ENCODE assay signal across 8 mouse cellular contexts in the genomic region with DNA sequence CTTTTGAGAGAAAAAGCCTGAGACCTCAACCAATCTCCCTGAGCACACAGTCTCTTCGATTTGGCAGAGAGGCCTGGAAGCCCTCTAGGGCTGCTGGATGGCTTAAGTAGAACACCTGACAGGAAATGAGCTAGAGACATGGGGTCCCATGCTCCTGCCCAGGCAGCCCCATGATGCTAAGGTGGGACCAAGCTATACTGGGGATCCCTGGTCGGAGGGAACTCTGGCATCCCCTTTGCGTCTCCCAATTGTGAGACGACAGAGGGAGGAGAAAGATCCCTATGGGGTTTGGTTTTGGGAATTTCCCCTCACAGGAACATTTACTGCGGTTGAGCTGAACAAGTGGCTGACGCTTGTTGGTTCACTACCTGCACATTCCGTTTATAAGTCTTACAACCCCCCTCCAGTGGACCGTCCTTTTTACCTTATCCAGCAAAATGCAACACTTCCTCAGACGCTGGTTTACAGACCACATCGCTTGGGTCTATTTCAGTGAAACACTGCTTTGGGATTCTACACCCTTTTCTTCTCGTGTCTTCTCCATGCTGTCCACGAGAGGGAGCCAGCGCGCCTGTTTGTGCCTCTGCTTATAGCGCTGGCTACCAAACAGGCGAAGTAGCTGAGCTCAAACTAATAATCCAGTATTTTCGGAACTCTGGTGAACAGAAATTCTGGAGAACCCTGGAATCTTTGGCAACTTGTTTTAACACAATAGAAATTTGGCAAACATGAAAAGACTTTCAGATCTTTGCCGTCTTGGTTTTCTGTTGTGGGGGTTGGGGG.
DNase-seq lines count a peak whose midpoint lies in the region; ATAC-seq and TF ChIP-seq lines count a peak whose summit lies in the region.

No protein-coding gene starts in this region.

- peak; percentile 95 for TF ChIP-seq CTCF in liver, adult 2 months (IDR thresholded peaks at IDR 0.05; ENCODE audit: low read depth, low read length)

- no peak overlapping the region for H3K4me3 ChIP-seq in liver, adult 2 months (ENCODE audit: insufficient read depth, low read depth, low read length)
- H3K4me3 ChIP-seq in neural tube, embryonic 11.5 days (ENCODE audit: low read depth, low read length) = no peak overlapping the region

- no peaks in the 10 kb centered on the region for H3K36me3 ChIP-seq in liver, adult 2 months (ENCODE audit: control insufficient read depth, insufficient read depth, low read length)
- H3K36me3 ChIP-seq in neural tube, embryonic 11.5 days (ENCODE audit: control insufficient read depth, insufficient read depth, low read length) = no peaks in the 10 kb centered on the region

- no peak overlapping the region for H3K9ac ChIP-seq in liver, adult 2 months (ENCODE audit: low read depth, low read length)
- no peak overlapping the region for H3K9ac ChIP-seq in neural tube, embryonic 11.5 days (ENCODE audit: low read length)

- 18% methylated on average over 18 of the region's 18 CpGs for WGBS in liver, adult 2 months
- WGBS in neural tube, embryonic 11.5 days = 21% methylated on average over 18 of the region's 18 CpGs

- H3K27ac ChIP-seq in liver, adult 2 months (replicated peaks; ENCODE audit: insufficient read depth, low read depth, low read length) = no peak overlapping the region
- H3K27ac ChIP-seq in neural tube, embryonic 11.5 days (ENCODE audit: low read depth, low read length) = no peak overlapping the region

- H3K4me2 ChIP-seq in neural tube, embryonic 11.5 days (ENCODE audit: low read depth) = no peak overlapping the region

- no peaks in the 10 kb centered on the region for H3K9me3 ChIP-seq in neural tube, embryonic 11.5 days (ENCODE audit: control insufficient read depth, low read length)

- H3K27me3 ChIP-seq in liver, adult 2 months (ENCODE audit: control insufficient read depth, insufficient read depth, low read length) = no peaks in the 10 kb centered on the region
- no peaks in the 10 kb centered on the region for H3K27me3 ChIP-seq in neural tube, embryonic 11.5 days (ENCODE audit: control insufficient read depth, insufficient read depth, low read length)

- DNase-seq in 3T3-L1 (ENCODE audit: low read depth, low spot score) = peak; percentile 88
- peak; percentile 88 for DNase-seq in R1 (ENCODE audit: low read depth, low spot score)
- DNase-seq in cerebellum, postnatal 36 days = peak; percentile 88
- peak; percentile 88 for DNase-seq in gastrocnemius, postnatal 10 days
- DNase-seq in kidney, adult 18-20 months = peak; percentile 73
- peak; percentile 36 for DNase-seq in liver, adult 2 months (ENCODE audit: extremely low read depth, low read depth, low spot score)
- DNase-seq in neural tube, embryonic 11.5 days (ENCODE audit: low spot score) = peak; percentile 79
- peak; percentile 53 for DNase-seq in testis, postnatal 14 days (ENCODE audit: low spot score)

- H3K79me2 ChIP-seq in liver, adult 2 months (ENCODE audit: control insufficient read depth, insufficient read depth, low read length) = no peaks in the 10 kb centered on the region

- no peak for TF ChIP-seq POLR2A in liver, adult 2 months (IDR thresholded peaks at IDR 0.05; ENCODE audit: extremely low read depth, insufficient read depth, low read length)

- peak; percentile 17; the same call in 1 of the 2 replicates for ATAC-seq in neural tube, embryonic 11.5 days (ENCODE audit: insufficient read depth, low FRiP score, low TSS enrichment)

- H3K4me1 ChIP-seq in liver, adult 2 months (ENCODE audit: control insufficient read depth, insufficient read depth, low read length) = no peaks in the 10 kb centered on the region
- H3K4me1 ChIP-seq in neural tube, embryonic 11.5 days (ENCODE audit: control insufficient read depth, insufficient read depth, low read length) = 0 out of 2 replicates have a peak, but pooled peaks cover 2% of the 10 kb centered on the region

Comparison
In these comparisons a context has a peak if more than half of its experiments do, and no peak if none do; other contexts are left out.
1. DNase-seq: peak in every context shown above with its lines; median percentile 88 in 3T3-L1; 88 in R1; 88 in cerebellum, postnatal 36 days; 88 in gastrocnemius, postnatal 10 days; 79 in neural tube, embryonic 11.5 days; 73 in kidney, adult 18-20 months; 53 in testis, postnatal 14 days; 36 in liver, adult 2 months.